Mouse (Mus musculus): Measurements from ENCODE around the gene Myo7a.

DNA sequence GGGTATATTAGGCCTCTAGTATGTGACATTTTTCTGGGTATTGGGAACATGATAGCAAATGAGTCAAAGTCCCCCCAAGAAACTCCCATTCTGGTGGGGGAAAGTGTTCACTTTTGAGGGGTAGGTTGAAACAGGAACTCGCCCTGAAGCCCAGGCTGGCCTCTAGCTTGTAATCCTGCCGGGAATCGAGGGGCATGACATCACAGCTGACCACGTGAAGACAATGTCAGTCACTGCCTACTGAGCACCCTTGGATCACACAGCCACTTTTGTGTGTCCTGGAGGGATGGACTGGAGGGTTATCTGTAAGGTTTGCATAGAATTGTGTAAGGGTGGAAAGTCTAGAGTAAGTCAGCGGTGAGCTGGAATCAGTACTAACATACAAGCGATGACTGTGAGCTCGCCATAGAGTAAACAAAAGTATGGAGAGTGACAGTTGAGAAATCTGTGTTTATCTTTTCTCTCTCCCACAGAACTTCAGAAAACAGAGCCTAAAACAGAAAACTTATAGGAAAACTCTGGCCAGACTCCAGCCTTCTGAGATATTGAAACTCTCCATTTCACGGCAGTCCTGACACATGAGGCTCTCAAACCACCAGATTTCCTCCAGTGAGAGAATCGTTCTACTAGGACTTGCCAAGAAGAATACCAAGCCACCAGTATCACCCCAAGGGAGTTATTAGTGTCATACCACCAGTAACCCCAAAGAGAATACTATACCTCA, 71.1 kb downstream of the Myo7a start:
- no peak for TF ChIP-seq CTCF (IDR thresholded peaks at IDR 0.05; ENCODE audit: extremely low read depth, insufficient read depth, insufficient read length, insufficient replicate concordance)
- no peak for TF ChIP-seq POLR2A (IDR thresholded peaks at IDR 0.05; ENCODE audit: low read depth, low read length)

All from spleen, adult 2 months (tissue).